Mouse (Mus musculus) pancreas, adult 10 weeks (tissue): ENCODE results near the gene Fam167b. TPM values are rescaled to one million over a fixed set of nuclear protein-coding genes. Genes with fewer than 3 reads are reported as not detected.

ENCODE experiments used
- polyA plus RNA-seq: library from polyadenylated mRNA; stranded (reverse); fragments of 350-450 nt; fragmentation: Illumina TruSeq; extraction: RNeasy Lipid Tissue Mini Kit (QIAGEN cat#74804); gene quantifications from one replicate; pipeline ENCODE4 v1.2.3, GENCODE M21; 2015; ENCODE audit warnings: low read depth, low replicate concordance; ENCODE audit not compliant: insufficient read depth

Fam167b gene
- 2.3 TPM for polyA plus RNA-seq

DNA sequence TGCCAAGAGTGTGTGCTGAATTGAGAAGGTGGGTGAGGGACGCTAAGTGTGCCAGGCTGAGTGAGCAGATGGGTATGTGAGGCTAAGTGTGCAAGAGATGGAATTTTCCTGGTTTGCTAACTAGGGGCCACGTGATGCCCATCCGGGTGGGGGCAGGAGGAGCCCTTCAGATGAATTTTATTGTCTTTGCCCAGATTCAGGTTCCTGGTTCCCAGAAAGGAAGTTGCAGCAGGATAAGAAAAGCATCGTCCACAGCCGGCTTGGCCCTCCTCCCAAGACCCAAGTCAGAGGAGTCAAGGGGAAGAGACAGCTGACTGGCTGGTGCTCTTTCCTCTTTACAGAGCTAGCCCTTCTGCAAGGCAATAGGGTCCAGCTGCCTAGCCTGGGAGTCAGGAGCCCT is at the start of gene Fam167b:
Gene Fam167b, minus strand, starts transcription at position 84 of the 400 bp plus-strand sequence.

DNA sequence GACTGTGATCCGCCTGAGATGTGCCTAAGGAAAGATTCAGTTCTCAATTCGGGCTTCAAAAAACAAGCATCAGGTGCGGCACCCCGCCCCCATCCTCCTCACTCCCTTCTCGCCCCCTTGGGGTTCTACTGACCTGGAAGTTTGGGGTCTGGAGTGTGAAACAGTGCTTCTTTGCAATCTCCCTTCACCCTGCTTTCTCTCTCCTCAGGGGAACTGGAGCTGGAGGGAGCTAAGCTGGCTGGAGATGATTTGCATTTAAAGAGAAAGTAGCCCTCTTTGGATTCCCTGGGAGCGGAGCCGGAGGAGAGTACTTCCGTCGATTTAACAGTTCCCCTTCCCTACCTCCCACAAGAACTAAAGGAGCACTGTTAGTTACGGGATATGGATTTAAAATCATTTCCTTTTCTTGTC is 45.3 kb upstream of the Fam167b start, which contains the start of gene Ccdc28b:
Gene Ccdc28b, minus strand, starts transcription at position 267 of the 411 bp plus-strand sequence.

DNA sequence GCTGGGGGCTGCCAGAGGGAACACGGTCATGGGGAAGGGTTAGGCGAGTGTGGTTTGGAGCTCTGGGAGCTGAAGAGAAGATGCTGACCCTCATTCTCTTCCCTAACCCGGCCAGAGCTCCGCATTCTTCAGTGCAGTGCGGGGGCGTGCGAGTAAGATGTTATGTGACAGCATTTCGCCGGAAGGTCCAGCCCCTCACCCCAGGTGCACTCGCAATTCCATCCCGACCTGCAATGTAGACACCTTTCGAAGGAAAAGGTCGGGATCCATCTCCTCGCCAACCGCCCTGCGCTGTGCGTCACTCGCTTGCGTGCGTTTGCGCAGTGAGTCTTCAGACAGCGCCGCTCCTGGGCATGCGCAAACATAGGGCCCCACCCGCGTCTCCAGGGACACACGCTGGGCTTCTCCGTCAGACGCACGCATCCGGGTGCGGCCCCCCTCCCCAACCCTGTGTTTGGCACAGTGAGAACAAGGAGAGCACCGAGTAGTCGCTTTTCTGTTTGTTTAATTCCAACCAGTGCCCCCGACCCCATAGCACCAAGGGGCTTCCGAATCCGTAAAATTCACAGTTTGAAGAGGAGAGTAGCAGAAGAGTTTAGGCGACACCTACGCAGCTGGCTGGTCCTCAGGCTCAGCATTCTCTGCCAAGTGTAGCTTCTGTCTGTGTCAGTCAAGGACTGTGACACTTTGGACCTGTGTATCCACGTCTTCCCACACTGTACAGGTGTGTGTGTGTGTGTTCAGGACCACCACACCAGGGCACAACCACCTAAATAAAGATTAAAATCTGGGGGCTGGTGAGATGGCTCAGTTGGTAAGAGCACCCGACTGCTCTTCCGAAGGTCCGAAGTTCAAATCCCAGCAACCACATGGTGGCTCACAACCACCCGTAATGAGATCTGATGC is 40.7 kb upstream of the Fam167b start, which contains the start of gene Iqcc:
Gene Iqcc, minus strand, starts transcription at position 314 of the 906 bp plus-strand sequence.

DNA sequence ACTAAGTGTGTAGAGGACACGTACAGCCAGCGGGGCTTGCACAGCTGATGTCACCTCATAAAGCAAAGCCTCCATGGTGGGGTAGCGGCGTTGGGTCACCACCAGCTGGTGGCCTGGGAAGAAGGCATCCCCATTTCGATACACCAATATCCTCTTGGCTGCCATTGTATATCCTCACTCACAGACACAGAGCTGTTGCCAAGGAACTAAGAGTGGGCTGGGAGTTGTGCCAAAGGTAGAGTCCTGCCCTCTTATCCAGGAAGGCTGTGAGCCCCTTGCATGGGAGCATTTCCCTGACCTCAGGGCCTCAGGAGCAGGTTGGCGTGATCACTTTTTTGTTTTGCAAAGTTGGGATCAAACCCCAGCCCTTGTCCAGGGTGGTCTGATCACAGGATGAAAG is 35.7 kb upstream of the Fam167b start, which contains the start of gene Dcdc2b:
Gene Dcdc2b, minus strand, starts transcription at position 165 of the 400 bp plus-strand sequence.

DNA sequence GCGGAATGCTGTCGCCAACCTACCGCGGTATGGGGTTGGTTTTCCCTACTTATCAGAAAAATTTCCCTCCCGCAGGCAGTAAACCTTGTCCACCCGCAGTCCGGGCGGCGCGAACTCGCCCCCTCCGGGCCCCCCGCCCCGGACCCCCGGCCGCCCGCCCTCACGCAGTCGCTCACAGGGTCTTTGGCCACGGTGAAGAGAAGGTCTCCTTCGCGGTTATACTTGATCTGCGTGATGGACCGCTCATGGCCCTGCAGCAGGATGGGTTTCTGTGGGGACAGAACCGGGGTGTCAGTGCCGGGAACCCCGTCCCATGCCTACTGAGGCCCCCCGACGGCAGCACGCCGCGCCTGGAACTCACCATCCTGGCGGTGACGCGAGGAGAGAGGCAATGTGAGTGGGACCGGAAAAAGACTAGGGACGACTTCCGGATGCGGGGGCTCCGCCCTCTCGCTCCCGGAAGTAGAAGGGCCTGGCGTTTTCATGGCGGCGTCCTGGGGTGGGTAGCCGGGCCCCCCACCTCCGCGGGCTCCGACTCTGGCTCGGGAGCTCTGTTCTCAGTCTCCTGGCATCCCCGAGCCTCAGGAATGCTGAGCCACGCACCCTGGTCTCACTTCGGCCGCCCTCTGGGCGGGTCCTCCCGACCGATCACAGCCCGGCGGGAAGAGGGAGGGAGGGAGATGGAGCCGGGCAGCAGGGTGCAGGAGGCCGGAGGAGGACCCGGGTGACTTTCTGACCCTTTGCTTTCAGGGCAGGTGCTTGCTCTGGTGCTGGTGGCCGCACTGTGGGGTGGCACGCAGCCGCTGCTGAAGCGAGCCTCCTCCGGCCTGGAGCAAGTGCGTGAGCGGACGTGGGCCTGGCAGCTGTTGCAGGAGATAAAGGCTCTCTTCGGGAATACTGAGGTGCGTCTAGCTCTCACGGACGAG is 22.1 kb upstream of the Fam167b start, which contains the start of the genes Eif3i and Tmem234:
Gene Eif3i, minus strand, starts transcription at position 416 of the 926 bp plus-strand sequence.
Gene Tmem234, plus strand, starts transcription at position 436 of the 926 bp plus-strand sequence.

DNA sequence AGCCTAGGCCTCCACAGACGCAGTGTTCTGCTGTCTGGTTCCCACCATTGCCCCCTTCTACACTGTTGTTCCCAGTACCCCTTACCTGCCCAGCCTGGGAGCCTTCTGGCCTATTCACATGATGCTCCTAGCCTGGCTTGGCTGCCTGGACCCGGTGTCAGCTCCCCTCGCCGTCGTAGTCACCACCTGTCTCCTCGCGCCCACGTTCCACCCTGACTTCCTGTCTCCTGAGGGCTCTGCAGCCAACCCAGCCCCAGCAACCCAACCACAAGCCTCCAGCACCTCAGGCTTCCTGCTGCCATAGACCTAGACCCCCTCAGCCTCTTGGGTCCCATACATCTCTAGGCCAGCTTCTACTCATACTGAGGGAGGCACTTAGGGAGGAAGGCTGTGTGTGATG is 4.9 kb downstream of the Fam167b start, which contains the start of gene Lck:
Gene Lck, minus strand, starts transcription at position 212 of the 400 bp plus-strand sequence.

DNA sequence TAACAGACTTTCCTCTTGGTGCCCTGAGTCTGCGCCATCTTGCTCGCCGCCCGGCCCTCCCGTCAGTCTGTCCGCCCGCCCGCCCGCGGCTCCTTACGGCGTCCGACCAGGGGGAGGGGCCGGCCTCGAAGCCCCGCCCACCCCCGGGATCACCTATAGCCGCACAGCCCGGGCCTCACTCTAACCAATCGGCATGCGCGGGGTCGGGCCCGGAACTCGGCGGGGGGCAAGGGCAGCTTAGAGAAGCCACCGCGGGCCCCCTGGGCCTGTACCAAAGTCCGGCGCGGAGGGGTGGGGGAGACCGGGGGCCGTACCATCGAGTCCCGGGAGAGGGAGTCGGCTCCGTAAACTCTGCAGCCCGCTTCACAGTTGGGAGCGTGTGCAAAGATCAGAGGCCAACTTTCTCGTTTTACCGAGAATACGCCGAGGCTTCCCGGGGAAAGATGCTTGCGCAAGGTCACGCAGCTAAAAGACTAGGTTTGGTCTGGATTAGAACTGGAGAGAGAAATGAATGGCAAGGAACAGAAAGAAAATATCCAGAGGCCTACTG is 35.7 kb downstream of the Fam167b start, which contains the start of gene Hdac1:
Gene Hdac1, minus strand, starts transcription at position 122 of the 550 bp plus-strand sequence.

Other genes starting within 250 kb of the Fam167b start
- 12.0 TPM for gene Rbbp4, start 243.2 kb downstream of the Fam167b start, polyA plus RNA-seq
- gene Zbtb8os, start 242.9 kb downstream of the Fam167b start, polyA plus RNA-seq, result 5.0 TPM
- gene Zbtb8a, start 200.4 kb downstream of the Fam167b start, polyA plus RNA-seq, result 1.6 TPM
- gene Zbtb8b, start 137.7 kb downstream of the Fam167b start, polyA plus RNA-seq, result not detected
- 15.5 TPM for gene Bsdc1, start 117.0 kb downstream of the Fam167b start, polyA plus RNA-seq
- not detected for gene Tssk3, start 87.5 kb downstream of the Fam167b start, polyA plus RNA-seq
- not detected for gene Fam229a, start 87.4 kb downstream of the Fam167b start, polyA plus RNA-seq
- 7.8 TPM for gene Marcksl1, start 65.0 kb downstream of the Fam167b start, polyA plus RNA-seq
- gene Hdac1, start 35.8 kb downstream of the Fam167b start, polyA plus RNA-seq, result 13.8 TPM
- gene Lck, start 4.9 kb downstream of the Fam167b start, polyA plus RNA-seq, result not detected
- 62.4 TPM for gene Eif3i, start 22.1 kb upstream of the Fam167b start, polyA plus RNA-seq
- gene Tmem234, start 22.1 kb upstream of the Fam167b start, polyA plus RNA-seq, result 67.7 TPM
- 4.6 TPM for gene Dcdc2b, start 35.7 kb upstream of the Fam167b start, polyA plus RNA-seq
- 5.6 TPM for gene Iqcc, start 40.5 kb upstream of the Fam167b start, polyA plus RNA-seq
- 26.3 TPM for gene Ccdc28b, start 45.4 kb upstream of the Fam167b start, polyA plus RNA-seq
- 14.9 TPM for gene Txlna, start 62.5 kb upstream of the Fam167b start, polyA plus RNA-seq
- gene Kpna6, start 94.2 kb upstream of the Fam167b start, polyA plus RNA-seq, result 7.3 TPM
- 3.9 TPM for gene Tmem39b, start 118.3 kb upstream of the Fam167b start, polyA plus RNA-seq
- gene Khdrbs1, start 163.8 kb upstream of the Fam167b start, polyA plus RNA-seq, result 10.0 TPM
- 34.4 TPM for gene Ptp4a2, start 232.7 kb upstream of the Fam167b start, polyA plus RNA-seq